Mouse (Mus musculus) thymus, adult 2 months (tissue): ENCODE results near the gene Ninj1. TPM values are rescaled to one million over a fixed set of nuclear protein-coding genes. Genes with fewer than 3 reads are reported as not detected.

Source experiments
- DNase-seq: peaks from one replicate; pipeline ENCODE4 v3.0.0; 2021
- H3K27ac ChIP-seq: fragments of 200-500 bp; 2 replicates; pipeline ENCODE4 v1.5.1; 2012; ENCODE audit warnings: low read length, control low read depth; ENCODE audit not compliant: control insufficient read depth, insufficient read depth
- H3K27me3 ChIP-seq: fragments of 200-500 bp; 2 replicates; pipeline ENCODE4 v1.6.1; 2012; ENCODE audit warnings: mild to moderate bottlenecking, low read length, moderate library complexity, mixed read lengths; ENCODE audit not compliant: control insufficient read depth, insufficient read depth
- H3K36me3 ChIP-seq: fragments of 200-500 bp; 2 replicates; pipeline ENCODE4 v1.6.1; 2012; ENCODE audit warnings: mild to moderate bottlenecking, low read length, moderate library complexity; ENCODE audit not compliant: control insufficient read depth, insufficient read depth
- H3K4me1 ChIP-seq: fragments of 200-500 bp; replicated peaks from 2 replicates; pipeline ENCODE4 v1.6.1; 2012; ENCODE audit warnings: low read length; ENCODE audit not compliant: control insufficient read depth, insufficient read depth
- H3K4me3 ChIP-seq: fragments of 200-500 bp; 2 replicates; pipeline ENCODE4 v1.5.1; 2012; ENCODE audit warnings: mild to moderate bottlenecking, low read length, control low read depth, moderate library complexity; ENCODE audit not compliant: control insufficient read depth, insufficient read depth
- CTCF ChIP-seq: fragments of 200-500 bp; IDR thresholded peaks from 2 replicates; pipeline ENCODE4 v1.5.1; 2012; ENCODE audit warnings: mild to moderate bottlenecking, control low read depth, low read length, moderate library complexity, borderline replicate concordance; ENCODE audit not compliant: control insufficient read depth, poor library complexity, insufficient read depth; ENCODE audit errors: extremely low read depth
- POLR2A ChIP-seq: fragments of 200-500 bp; IDR thresholded peaks from 2 replicates; pipeline ENCODE4 v1.6.1; 2012; ENCODE audit warnings: mild to moderate bottlenecking, low read length, control low read depth, moderate library complexity; ENCODE audit not compliant: control insufficient read depth, poor library complexity, insufficient read depth; ENCODE audit errors: extremely low read depth
- WGBS: fragments of 180-500 bp; shearing (Covaris S2); methylation state at CpG from one replicate; pipeline ENCODE4 v1.1.7; 2018; 5-methylcytosine and 5-hydroxymethylcytosine counted together
- polyA plus RNA-seq: library from polyadenylated mRNA; depleted of rRNA; stranded (reverse); fragments of >200 nt; gene quantifications from 2 replicates; pipeline ENCODE4 v1.2.3, GENCODE M21; 2012

Ninj1 gene
- polyA plus RNA-seq, 1 experiment: 113 TPM

DNA sequence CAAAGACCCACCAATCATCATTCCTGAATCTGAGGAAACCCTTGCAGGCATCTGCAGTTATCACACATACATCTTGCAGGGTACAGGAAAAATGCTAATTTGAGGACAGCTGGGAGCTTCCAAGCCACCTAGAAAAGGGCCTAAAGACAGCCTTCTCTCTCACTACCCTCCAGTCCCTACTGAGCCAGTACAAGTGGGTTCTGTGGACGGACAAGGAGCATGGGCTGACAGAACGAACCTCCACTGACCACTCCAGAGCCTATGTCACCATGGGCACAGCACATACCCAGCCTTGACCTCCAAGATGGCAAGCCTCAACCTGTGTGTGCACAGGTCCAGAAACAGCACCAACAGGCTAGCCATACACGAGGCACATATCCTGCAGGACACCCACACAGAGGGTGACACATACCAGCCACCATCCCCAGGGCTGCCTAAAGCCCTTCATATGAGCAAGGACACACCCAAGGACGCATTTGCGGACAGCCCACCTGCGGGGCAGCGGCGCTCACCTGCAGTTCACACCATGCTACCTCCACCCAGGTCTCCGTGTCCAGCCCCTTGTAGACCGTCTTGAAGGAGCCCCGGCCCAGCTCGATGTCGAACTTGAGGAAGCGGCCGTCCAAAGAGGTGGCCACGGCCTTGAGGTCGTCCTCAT, 41.1 kb upstream of the Ninj1 start:
- TF ChIP-seq CTCF (no peak), POLR2A (no peak)
- Histone ChIP-seq H3K36me3 (no peaks in the 10 kb centered on the region), H3K4me3 (no peak overlapping the region), H3K27me3 (peaks cover 15% of the 10 kb centered on the region), H3K4me1 (peaks cover 17% of the 10 kb centered on the region), H3K27ac (no peak overlapping the region)
- DNase-seq: no peak
- WGBS: 54% methylated on average over 17 of the region's 17 CpGs

GRCm38 (mm10) chr13:49146698-49147006, 40.6 kb upstream of the Ninj1 start:
- H3K27ac ChIP-seq: no peak overlapping the region
- no peak for TF ChIP-seq POLR2A
- TF ChIP-seq CTCF: no peak
- H3K4me3 ChIP-seq: peak overlapping the region; percentile 48; the same call in 1 of the 2 replicates
- H3K27me3 ChIP-seq: peaks cover 15% of the 10 kb centered on the region
- peaks cover 17% of the 10 kb centered on the region for H3K4me1 ChIP-seq
- no peak for DNase-seq
- H3K36me3 ChIP-seq: no peaks in the 10 kb centered on the region
- WGBS: 1% methylated on average over 43 of the region's 44 CpGs

DNA sequence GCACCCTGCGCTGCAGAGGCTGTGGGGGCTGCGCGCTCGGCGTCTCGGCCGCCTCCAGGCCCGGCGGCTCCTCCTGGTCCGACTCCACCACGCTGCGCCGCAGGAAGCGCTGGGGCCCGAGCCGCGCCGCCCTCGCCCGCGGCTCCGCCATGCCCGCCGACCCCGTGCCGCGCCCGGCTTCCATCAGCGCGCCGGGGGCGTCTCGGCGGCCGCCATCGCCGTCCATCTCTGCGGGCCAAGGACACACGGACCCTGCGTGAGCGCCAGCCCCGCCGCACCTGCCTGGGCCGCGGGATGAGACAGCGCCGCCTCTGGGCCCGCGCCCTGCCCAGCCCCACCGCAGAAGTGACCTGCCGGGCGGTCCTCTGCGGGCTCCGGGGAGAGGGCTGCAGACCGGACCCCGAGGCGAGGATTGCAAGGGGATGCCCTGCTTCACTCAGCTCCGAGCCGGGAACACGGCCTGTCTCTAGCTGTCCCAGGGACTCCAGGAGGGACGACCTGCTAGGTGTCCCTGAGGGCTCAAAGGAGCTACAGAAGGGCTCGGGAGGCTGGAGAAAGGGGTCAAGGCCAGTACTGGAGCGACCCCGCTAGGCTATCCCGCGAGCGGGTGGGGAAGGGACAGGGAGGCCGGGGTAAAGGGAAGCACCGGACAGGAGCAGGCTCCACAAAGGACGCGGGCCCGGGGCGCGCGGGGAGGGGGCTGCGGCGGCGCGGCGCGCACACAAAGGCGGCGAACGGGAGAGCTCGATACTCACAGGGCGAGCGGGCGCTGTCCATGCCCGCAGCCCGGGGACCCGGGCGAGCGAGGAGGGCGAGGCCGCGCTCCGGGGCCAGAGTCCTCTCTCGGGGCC, 40.1 kb upstream of the Ninj1 start:
- TF ChIP-seq POLR2A (no peak), CTCF (no peak)
- H3K36me3 ChIP-seq: no peaks in the 10 kb centered on the region
- no peak overlapping the region for H3K27ac ChIP-seq
- 2% methylated on average over 98 of the region's 98 CpGs for WGBS
- peak overlapping the region; percentile 48 for H3K4me3 ChIP-seq
- peaks cover 17% of the 10 kb centered on the region for H3K4me1 ChIP-seq
- peak; percentile 19 for DNase-seq
- peaks cover 15% of the 10 kb centered on the region for H3K27me3 ChIP-seq

GRCm38 (mm10) chr13:49147858-49148226, 39.4 kb upstream of the Ninj1 start, which contains the start of gene Wnk2:
Gene Wnk2, minus strand, starts transcription at chr13:49148014.
- peaks cover 15% of the 10 kb centered on the region for H3K27me3 ChIP-seq
- H3K4me3 ChIP-seq: peak within 1 kb of the TSS; percentile 48
- DNase-seq: peak; percentile 75
- no peak within 1 kb of the TSS for H3K27ac ChIP-seq
- 1% methylated on average over 43 of the region's 43 CpGs for WGBS
- TF ChIP-seq CTCF (no peak), POLR2A (no peak)
- H3K36me3 ChIP-seq: no peaks in the 10 kb centered on the region
- peaks cover 17% of the 10 kb centered on the region for H3K4me1 ChIP-seq

GRCm38 (mm10) chr13:49148687-49149086, 38.6 kb upstream of the Ninj1 start:
- 92% methylated on average over 4 of the region's 4 CpGs for WGBS
- no peak for DNase-seq
- Histone ChIP-seq H3K4me1 (peaks cover 17% of the 10 kb centered on the region), H3K36me3 (no peaks in the 10 kb centered on the region), H3K27me3 (peaks cover 15% of the 10 kb centered on the region), H3K27ac (no peak overlapping the region), H3K4me3 (no peak overlapping the region)
- TF ChIP-seq POLR2A (no peak), CTCF (no peak)

GRCm38 (mm10) chr13:49154028-49154427, 33.3 kb upstream of the Ninj1 start:
- H3K4me1 ChIP-seq: no peaks in the 10 kb centered on the region
- H3K4me3 ChIP-seq: no peak overlapping the region
- H3K27ac ChIP-seq: no peak overlapping the region
- H3K36me3 ChIP-seq: no peaks in the 10 kb centered on the region
- 92% methylated on average over 10 of the region's 10 CpGs for WGBS
- H3K27me3 ChIP-seq: no peaks in the 10 kb centered on the region
- TF ChIP-seq CTCF: no peak
- TF ChIP-seq POLR2A: no peak
- DNase-seq: no peak
